Mouse (Mus musculus) forebrain, embryonic 14.5 days (tissue): Measurements from ENCODE around the gene Rps29. TPM values are rescaled to one million over a fixed set of nuclear protein-coding genes. Genes with fewer than 3 reads are reported as not detected.
A peak's percentile ranks its signal among the peaks of the same experiment; 100 is the strongest.
"Not testable (repeated sequence)": the region's sequence is repeated elsewhere in the genome, so short reads cannot be mapped to it uniquely, and the experiment has no call there.

ENCODE experiments used
- ATAC-seq: fragments of 200-750 bp; cut with Nextera tagmentation; 2 replicates; pipeline ENCODE4 v1.8.0; 2017; ENCODE audit warnings: mild to moderate bottlenecking, moderate library complexity
- DNase-seq: peaks from one replicate; pipeline ENCODE4 v3.0.0-alpha.2; 2015; ENCODE audit warnings: low spot score
- H3K27ac ChIP-seq: fragments of 300-500 bp; sonication (generic); 2 replicates; pipeline ENCODE4 v1.5.1; 2014; ENCODE audit warnings: low read depth, mild to moderate bottlenecking, control low read depth, low read length, moderate library complexity
- H3K27me3 ChIP-seq: fragments of 300-500 bp; sonication (generic); replicated peaks from 2 replicates; pipeline ENCODE4 v1.6.1; 2014; ENCODE audit warnings: low read length, control low read depth, mixed read lengths; ENCODE audit not compliant: control insufficient read depth, insufficient read depth
- H3K36me3 ChIP-seq: fragments of 300-500 bp; sonication (generic); 2 replicates; pipeline ENCODE4 v1.6.1; 2014; ENCODE audit warnings: low read length, control low read depth; ENCODE audit not compliant: control insufficient read depth, insufficient read depth
- H3K4me1 ChIP-seq: fragments of 300-500 bp; sonication (generic); 2 replicates; pipeline ENCODE4 v1.6.1; 2014; ENCODE audit warnings: antibody characterized with exemption, low read length, control low read depth; ENCODE audit not compliant: control insufficient read depth, insufficient read depth
- H3K4me2 ChIP-seq: fragments of 300-500 bp; sonication (generic); 2 replicates; pipeline ENCODE4 v1.6.1; 2014; ENCODE audit warnings: mild to moderate bottlenecking, control low read depth, low read length
- H3K4me3 ChIP-seq: fragments of 300-500 bp; sonication (generic); 2 replicates; pipeline ENCODE4 v1.5.1; 2014; ENCODE audit warnings: low read depth, low read length, control low read depth
- H3K9ac ChIP-seq: fragments of 300-500 bp; sonication (generic); 2 replicates; pipeline ENCODE4 v1.6.1; 2014; ENCODE audit warnings: mild to moderate bottlenecking, low read length, control low read depth, moderate library complexity
- H3K9me3 ChIP-seq: fragments of 300-500 bp; sonication (generic); replicated peaks from 2 replicates; pipeline ENCODE4 v1.6.1; 2016; ENCODE audit warnings: low read length, control low read depth, mixed read lengths; ENCODE audit not compliant: control insufficient read depth
- WGBS: fragments of 180-500 bp; shearing (Covaris S2); extraction: QIAGEN DNeasy Blood & Tissue Kit; methylation state at CpG from one replicate; pipeline ENCODE4 v1.1.7; 2014; 5-methylcytosine and 5-hydroxymethylcytosine counted together
- polyA plus RNA-seq: library from polyadenylated mRNA; unstranded; fragments of >200 nt; fragmentation: Nextera tagmentation; extraction: Ambion mirVana; gene quantifications from 2 replicates; pipeline ENCODE4 v1.2.1, GENCODE M21; 2014

Rps29 gene
- polyA plus RNA-seq, 1 experiment from 2014 or later: 1,463 TPM

- H3K4me3 ChIP-seq, H3K4me2 ChIP-seq, DNase-seq, H3K27ac ChIP-seq, H3K36me3 ChIP-seq, H3K4me1 ChIP-seq, ATAC-seq, H3K27me3 ChIP-seq, H3K9me3 ChIP-seq, H3K9ac ChIP-seq: not testable (repeated sequence)
- 66% methylated on average over 8 of the region's 8 CpGs for WGBS
Measured at GRCm38 (mm10) chr12:69166861-69167581, 8.0 kb upstream of the Rps29 start.

GRCm38 (mm10) chr12:69164904-69165303 lies 5.9 kb upstream of the Rps29 start:
- Histone ChIP-seq H3K27ac (no peak overlapping the region), H3K9me3 (no peaks in the 10 kb centered on the region), H3K9ac (no peak overlapping the region), H3K4me3 (no peak overlapping the region), H3K36me3 (no peaks in the 10 kb centered on the region), H3K27me3 (no peaks in the 10 kb centered on the region), H3K4me2 (no peak overlapping the region), H3K4me1 (peaks cover 4% of the 10 kb centered on the region; the same call in 1 of the 2 replicates)
- ATAC-seq: no peak
- no peak for DNase-seq
- WGBS: 59% methylated on average over 3 of the region's 3 CpGs

GRCm38 (mm10) chr12:69163586-69163985 lies 4.6 kb upstream of the Rps29 start:
- H3K4me3 ChIP-seq, H3K27me3 ChIP-seq, H3K4me2 ChIP-seq, ATAC-seq, H3K36me3 ChIP-seq, DNase-seq, H3K27ac ChIP-seq, H3K4me1 ChIP-seq, H3K9ac ChIP-seq, H3K9me3 ChIP-seq: not testable (repeated sequence)
- WGBS: 86% methylated on average over 4 of the region's 4 CpGs

- ATAC-seq, DNase-seq, H3K4me3 ChIP-seq, H3K9me3 ChIP-seq, H3K4me1 ChIP-seq, H3K27me3 ChIP-seq, H3K9ac ChIP-seq, H3K4me2 ChIP-seq, H3K27ac ChIP-seq: not testable (repeated sequence)
- 83% methylated on average over 2 of the region's 2 CpGs for WGBS
- peaks cover 19% of the 10 kb centered on the region for H3K36me3 ChIP-seq
Measured at GRCm38 (mm10) chr12:69160677-69161076, 1.7 kb upstream of the Rps29 start.

GRCm38 (mm10) chr12:69159578-69159940 lies 573 bp upstream of the Rps29 start:
- H3K27me3 ChIP-seq: no peaks in the 10 kb centered on the region
- no peak overlapping the region for H3K9ac ChIP-seq
- no peaks in the 10 kb centered on the region for H3K9me3 ChIP-seq
- peaks cover 21% of the 10 kb centered on the region for H3K36me3 ChIP-seq
- peak overlapping the region; percentile 73; the same call in 1 of the 2 replicates for H3K4me3 ChIP-seq
- peaks cover 5% of the 10 kb centered on the region for H3K4me1 ChIP-seq
- H3K27ac ChIP-seq: no peak overlapping the region
- ATAC-seq (0 out of 2 replicates have a peak, but pooled peaks have one; percentile 4), DNase-seq (peak; percentile 82)
- 4% methylated on average over 9 of the region's 9 CpGs for WGBS
- no peak overlapping the region for H3K4me2 ChIP-seq

- Histone ChIP-seq H3K27me3 (no peaks in the 10 kb centered on the region), H3K4me2 (peak overlapping the region; percentile 75), H3K36me3 (peaks cover 21% of the 10 kb centered on the region), H3K4me3 (peak overlapping the region; percentile 73), H3K4me1 (peaks cover 5% of the 10 kb centered on the region), H3K9ac (peak overlapping the region; percentile 91), H3K9me3 (no peaks in the 10 kb centered on the region), H3K27ac (peak overlapping the region; percentile 88)
- ATAC-seq (no peak), DNase-seq (peak; percentile 39)
- 2% methylated on average over 19 of the region's 19 CpGs for WGBS
Measured at GRCm38 (mm10) chr12:69158366-69158764, 621 bp downstream of the Rps29 start.

GRCm38 (mm10) chr12:69157107-69157506 lies 1.9 kb downstream of the Rps29 start:
- Histone ChIP-seq H3K4me2 (peak overlapping the region; percentile 75; the same call in 1 of the 2 replicates), H3K9ac (no peak overlapping the region), H3K27me3 (no peaks in the 10 kb centered on the region), H3K36me3 (peaks cover 21% of the 10 kb centered on the region), H3K4me3 (no peak overlapping the region), H3K9me3 (no peaks in the 10 kb centered on the region), H3K27ac (no peak overlapping the region), H3K4me1 (peaks cover 5% of the 10 kb centered on the region)
- no peak for ATAC-seq
- DNase-seq: no peak
- 97% methylated on average over 2 of the region's 2 CpGs for WGBS

- Histone ChIP-seq H3K27ac (no peak overlapping the region), H3K4me3 (no peak overlapping the region), H3K4me1 (peaks cover 5% of the 10 kb centered on the region), H3K9ac (no peak overlapping the region), H3K36me3 (peaks cover 21% of the 10 kb centered on the region), H3K9me3 (no peaks in the 10 kb centered on the region), H3K4me2 (no peak overlapping the region), H3K27me3 (no peaks in the 10 kb centered on the region)
- DNase-seq (no peak), ATAC-seq (no peak)
- 84% methylated on average over 4 of the region's 4 CpGs for WGBS
Measured at GRCm38 (mm10) chr12:69156436-69156835, 2.5 kb downstream of the Rps29 start.

- no peak for DNase-seq
- Histone ChIP-seq H3K27me3 (no peaks in the 10 kb centered on the region), H3K4me1 (peaks cover 5% of the 10 kb centered on the region), H3K36me3 (peaks cover 21% of the 10 kb centered on the region), H3K4me2 (no peak overlapping the region), H3K4me3 (no peak overlapping the region), H3K9me3 (no peaks in the 10 kb centered on the region), H3K9ac (no peak overlapping the region), H3K27ac (no peak overlapping the region)
- 86% methylated on average over 2 of the region's 2 CpGs for WGBS
- ATAC-seq: no peak
Measured at GRCm38 (mm10) chr12:69155923-69156322, 3.1 kb downstream of the Rps29 start.
